Mouse (Mus musculus) retina, postnatal 7 days (tissue): ENCODE results near the gene 1700123O20Rik.

ENCODE experiments used
- DNase-seq: peaks from one replicate; pipeline ENCODE4 v3.0.0-alpha.2; 2012; ENCODE audit warnings: low read depth, low spot score

The 1700123O20Rik gene

GRCm38 (mm10) chr14:54686063-54686521 is at the start of gene 1700123O20Rik:
Gene 1700123O20Rik (plus strand): TSS chr14:54686216.
- DNase-seq, result peak; percentile 75

GRCm38 (mm10) chr14:54636954-54637353 is 49.1 kb upstream of the 1700123O20Rik start:
- DNase-seq, result no peak

GRCm38 (mm10) chr14:54638210-54638609 is 47.8 kb upstream of the 1700123O20Rik start:
- no peak for DNase-seq

DNA sequence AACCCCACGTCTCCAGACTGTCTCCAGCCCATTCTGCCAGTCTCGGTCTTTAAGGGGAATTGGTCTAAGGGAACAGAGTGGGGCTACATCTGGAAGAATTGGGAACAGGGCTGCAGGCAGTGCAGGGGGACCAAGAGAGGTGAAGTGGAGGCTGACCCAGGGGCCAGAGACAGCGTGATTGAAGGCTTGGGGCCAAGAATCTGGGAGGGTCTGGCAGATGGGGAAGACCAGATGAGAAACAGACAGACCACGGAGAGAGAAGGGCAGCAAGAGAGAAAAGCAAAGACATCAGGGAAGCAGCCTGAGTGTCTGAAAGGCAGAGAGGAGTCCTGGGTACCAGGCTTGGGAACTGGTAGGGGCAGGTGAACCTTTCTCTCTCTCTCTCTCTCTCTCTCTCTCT is 45.9 kb upstream of the 1700123O20Rik start:
- no peak for DNase-seq

GRCm38 (mm10) chr14:54640946-54641304 is 45.1 kb upstream of the 1700123O20Rik start, which contains the start of gene Gm17606:
Gene Gm17606 (plus strand): TSS chr14:54640952.
- no peak for DNase-seq

- peak; percentile 78 for DNase-seq
Measured at GRCm38 (mm10) chr14:54641305-54641969, 44.6 kb upstream of the 1700123O20Rik start, which contains the start of gene Cdh24. Gene Cdh24 (minus strand): TSS chr14:54641364.

DNA sequence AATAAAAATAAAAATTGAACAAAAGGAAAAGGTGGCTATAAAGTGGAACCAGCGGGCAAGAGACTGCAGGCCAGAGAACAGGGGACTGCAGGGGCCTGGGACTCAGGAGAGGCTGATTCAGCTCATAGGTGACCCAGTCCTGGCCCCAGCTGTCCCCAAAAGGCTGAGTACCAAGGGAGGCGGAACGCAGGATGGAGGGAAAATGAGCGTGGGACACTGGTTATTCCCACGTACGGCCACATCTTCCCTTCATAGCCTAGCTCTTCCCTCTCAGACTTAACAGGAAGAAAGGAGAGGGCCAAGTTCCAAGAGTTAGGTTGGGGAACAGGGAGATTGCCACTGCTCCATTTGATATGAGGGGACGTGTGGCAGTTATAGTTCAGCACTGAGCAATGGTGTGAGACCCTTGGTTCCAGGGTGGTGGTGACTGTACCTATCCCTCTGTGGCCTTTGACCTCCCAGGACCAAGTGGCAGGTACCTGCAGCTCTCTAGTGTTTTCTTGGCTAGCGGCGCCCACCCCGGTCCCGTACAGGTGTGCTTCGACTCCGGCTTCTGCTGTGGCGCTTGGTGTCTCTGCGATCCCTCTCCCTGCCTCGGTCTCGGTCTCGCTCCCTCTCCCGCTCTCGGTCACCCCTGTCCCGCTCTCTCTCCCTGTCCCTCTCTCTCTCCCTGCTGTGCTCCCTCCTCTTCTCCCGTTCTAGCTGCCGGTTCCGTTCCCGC is 43.6 kb upstream of the 1700123O20Rik start:
- DNase-seq, result no peak

DNA sequence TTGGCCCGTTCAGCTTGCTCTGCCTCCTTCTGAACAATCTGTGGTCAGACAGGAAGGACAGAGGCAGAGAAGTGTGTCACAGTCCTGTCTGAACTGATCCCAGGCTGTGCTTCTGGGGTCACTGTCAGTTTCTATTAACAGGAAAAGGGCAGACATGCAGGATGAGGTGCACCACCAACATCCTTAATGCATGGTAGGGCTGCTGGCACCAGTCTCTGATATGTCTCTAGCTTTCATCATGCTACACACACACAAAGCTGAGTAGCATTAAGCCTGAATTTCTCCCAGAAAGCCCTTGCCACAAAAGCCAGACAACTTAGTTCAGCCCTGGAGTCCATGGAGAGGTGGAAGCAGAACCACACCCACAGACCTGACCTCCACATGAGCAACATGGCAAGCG is 43.0 kb upstream of the 1700123O20Rik start:
- no peak for DNase-seq

GRCm38 (mm10) chr14:54644294-54644693 is 41.7 kb upstream of the 1700123O20Rik start:
- DNase-seq, result no peak

DNA sequence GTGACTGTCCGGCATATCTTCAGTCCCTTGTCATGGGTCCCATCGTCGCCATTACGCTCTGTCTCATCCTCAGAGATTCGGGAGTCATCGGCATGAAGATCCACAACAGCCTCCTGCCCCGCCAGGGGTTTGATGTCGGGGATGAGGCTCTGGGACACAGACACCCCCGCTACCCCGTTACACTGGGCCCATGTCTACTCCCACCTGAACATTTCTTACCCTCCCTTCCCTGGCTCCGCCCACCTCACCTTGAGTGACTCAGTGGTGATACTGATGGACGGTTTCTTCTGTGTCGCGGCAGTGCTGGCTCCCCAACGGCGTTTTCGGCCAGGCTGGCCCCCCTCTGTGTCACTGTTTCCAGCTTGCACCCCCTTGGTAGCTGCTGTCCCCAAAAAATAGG is 39.6 kb upstream of the 1700123O20Rik start:
- DNase-seq, result no peak

- DNase-seq, result no peak
Measured at GRCm38 (mm10) chr14:54646898-54647636, 38.9 kb upstream of the 1700123O20Rik start.

- DNase-seq, result no peak
Measured at GRCm38 (mm10) chr14:54647900-54648299, 38.1 kb upstream of the 1700123O20Rik start.

DNA sequence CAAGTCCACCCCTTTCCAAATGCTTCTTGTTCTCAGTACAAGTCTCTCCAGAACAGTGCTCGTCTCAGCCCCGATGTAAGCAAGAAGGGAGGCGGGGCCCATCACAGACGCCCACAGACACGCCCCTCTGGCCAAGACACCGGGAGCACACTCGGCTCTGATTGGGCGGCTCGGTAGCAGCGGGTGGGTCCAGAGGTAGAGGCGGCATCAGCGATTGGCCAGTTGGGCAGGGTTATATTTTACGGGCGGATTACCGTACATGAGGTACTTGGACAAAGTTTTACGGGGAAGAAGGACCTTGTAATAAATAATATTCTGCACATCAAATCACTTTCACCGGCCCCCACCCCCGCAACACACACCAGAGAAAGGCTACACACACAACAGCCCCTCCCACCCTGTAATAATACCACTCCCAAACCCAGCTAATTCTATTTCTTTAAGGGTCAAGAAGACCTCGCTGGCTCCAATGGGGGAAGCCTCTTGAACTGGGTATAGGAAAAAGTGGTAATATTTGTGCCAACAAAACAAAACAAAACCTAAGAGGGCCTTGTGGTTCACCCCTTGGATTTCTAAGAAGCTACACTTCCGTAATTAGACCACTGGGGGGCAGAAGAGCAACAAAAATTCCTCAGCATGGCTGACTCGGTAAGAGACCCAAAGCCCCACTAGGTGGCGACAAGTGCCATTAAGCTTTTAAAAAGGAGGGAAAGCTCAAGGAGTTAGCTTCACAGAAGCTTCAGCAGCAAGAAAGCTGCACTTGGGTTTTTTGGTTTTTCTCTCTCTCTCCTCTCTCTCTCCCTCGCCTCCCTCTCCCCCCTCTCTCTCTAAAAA is 35.2 kb upstream of the 1700123O20Rik start:
- peak; percentile 87 for DNase-seq

DNA sequence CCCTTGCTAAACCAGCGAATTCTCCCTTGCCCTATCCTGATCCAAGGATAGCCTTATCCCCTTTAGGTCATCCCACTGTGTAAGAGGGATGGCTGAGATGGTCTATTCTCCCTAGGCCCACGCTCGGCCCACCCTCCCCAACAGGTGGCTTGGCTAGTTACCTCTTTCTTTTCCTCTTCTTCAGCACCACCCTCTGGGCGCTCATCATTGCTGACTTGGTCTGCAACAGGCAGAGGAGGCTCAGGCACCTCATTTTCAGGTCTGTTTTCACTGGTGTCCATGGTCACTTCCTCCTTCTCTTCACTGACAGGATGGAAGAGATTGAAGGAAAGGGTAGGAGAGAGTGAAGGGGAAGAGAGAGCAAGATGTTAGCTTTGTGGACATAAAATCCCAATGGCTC is 34.5 kb upstream of the 1700123O20Rik start:
- no peak for DNase-seq

DNA sequence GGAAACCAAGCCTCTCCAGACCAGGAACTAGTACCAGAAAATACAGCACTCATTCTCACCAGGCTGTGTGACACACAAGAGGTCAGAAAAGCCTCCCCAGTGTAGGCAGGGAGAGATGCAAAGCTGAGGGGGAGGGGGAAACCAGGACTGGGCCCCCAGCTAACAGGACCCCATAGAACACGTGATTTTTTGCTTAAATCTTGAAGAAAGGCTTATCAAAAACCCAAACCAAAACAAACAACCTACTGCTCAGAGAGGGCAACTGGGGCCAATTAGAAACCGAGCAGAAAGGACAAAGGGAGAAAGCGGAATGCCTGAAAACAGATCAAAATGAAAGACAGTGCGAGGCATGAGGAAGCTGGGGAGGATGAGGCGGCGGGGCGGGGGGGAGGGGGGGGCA is 33.2 kb upstream of the 1700123O20Rik start:
- DNase-seq, result no peak

DNA sequence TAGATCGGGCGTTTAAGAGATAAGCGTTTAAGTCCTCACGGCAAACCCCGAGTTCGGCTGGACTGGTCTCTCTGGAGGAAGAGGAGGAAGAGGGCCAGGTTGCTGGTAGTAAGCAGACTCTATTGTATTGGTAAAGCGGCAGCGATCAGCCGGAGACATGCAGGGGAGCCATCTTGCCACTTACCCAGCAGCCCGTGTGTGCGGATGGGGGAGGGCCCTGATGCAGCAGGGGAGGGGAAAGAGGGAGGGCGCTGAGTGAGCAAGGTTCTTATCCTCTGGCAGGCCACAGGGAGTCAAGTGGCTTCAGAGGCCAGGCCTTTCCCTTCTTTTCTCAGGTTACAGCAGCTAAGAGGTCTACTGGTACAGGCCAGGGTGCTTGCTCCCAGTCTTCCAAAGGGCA is 32.5 kb upstream of the 1700123O20Rik start:
- peak; percentile 65 for DNase-seq

DNA sequence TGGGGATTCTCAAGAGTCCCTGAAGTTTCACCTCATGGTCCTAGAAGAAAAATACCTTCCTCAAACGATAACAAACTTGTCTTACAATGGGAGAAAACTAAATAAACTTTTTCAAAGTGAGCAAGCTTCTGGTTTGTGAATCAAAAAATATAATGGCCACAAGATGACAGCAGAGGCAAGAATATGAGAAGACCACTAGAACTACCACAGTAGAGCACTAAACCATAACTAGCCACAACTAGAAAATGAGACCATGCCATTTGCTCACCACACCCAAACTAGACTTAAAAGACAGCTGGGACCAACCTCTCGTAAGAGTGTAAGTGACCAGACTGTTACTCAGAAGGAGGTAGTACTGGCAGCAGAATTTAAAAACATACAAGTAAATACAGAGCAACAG is 26.0 kb upstream of the 1700123O20Rik start:
- no peak for DNase-seq

DNA sequence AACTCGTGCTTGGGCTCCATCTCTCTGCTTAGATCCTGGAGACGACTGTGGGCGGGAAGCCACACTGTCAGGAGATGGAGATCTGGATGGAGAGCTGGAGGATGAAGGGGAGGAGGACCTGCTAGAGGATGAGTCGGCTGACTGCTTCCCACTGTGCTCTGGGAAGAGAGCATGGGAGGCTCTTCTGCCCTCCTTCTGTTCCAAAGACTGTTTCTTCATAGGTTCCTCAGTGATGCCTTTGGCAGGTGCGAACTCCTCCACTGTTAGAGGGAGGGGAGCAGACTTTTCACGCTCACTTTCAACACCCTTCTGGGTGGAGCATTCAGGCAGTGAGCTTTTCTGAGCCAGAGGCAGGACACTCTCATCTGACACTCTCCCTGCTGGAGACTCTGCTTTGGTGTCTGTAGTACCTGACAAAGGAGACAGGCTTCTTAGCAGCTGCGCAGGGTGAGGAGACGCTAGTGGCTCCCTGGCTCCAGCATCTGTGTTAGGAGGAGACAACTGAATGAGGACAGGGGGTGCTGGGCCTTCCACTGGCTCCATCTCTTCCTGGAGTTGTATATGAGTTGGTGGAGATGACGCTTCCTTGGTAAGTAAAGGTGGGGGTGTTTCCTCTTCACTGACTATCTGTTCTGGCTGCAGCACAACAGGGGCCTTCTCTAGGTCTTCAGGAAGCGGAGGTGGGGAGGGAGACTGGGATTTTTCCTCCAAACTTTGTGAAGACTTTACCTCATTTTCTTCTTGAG is 21.4 kb upstream of the 1700123O20Rik start:
- DNase-seq, result no peak

DNA sequence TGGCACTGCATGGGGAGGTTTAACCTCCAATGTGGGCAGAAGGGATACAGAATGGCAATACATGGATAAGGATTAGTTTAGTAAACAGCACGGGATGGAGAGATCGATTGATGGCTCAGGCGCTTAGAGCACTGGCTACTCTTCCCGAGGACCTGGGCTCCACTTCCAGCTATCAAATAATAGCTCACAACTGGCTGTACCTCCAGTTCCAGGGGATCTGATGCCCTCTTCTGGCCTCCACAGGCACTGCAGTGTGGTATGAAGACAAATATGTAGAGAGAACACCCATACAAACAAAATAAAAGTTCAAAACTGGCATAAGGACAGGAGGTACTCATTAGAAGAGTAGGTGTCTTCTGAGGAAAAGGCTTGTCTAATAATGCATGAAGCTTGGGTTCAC is 16.6 kb upstream of the 1700123O20Rik start:
- DNase-seq, result no peak

DNA sequence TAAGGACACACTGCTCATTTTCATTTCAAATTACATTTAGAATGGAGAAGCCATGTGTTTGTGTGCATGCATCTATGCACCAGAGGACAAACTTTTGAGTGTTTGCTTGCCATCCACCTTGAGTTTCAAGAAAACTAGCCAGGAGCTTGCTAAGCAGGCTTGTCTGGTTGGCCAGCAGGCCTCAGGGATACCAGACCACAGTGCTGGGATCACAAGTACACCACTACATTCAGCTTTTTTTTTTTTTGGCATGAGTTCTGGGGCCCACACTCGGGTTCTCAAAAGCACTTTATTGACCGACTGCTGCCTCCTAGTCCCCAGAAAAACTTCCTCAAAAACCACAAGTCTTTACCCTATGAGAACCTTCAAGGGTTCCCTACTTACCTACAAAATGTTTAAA is 11.7 kb upstream of the 1700123O20Rik start:
- DNase-seq, result no peak

GRCm38 (mm10) chr14:54676290-54676689 is 9.7 kb upstream of the 1700123O20Rik start:
- DNase-seq, result no peak
